Mouse (Mus musculus) ovary, postnatal 10 days (tissue): ENCODE data around the gene Fam222b.
"Not testable (repeated sequence)": the region's sequence is repeated elsewhere in the genome, so short reads cannot be mapped to it uniquely, and the experiment has no call there.

ENCODE experiments used
- DNase-seq: peaks from one replicate; pipeline ENCODE4 v3.0.0; 2022; ENCODE audit warnings: low spot score

Gene Fam222b

DNA sequence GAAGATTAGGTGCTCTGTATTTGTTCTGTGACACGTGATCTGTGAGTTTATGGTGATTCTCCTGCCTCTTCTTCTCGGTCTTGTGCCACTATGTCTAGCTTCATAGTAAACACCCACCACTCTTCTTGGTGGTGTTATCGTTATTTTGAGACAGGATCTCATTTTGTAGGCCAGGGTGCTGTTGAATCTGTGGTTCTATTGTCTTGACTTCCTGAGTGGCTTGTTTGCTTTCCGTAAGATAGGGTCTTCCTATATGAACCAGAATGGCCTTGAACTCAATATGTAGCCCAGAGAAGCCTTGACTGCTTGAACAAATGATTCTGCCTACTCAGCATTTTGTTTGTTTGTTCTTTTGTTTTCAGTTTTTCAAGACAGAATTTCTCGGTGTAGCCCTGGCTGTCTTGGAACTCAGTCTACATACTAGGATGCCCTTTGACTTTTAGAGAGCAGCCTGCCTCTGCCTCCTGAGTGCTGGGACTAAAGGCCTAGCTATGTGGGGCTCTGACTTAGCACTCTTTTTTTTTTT, 6.6 kb upstream of the Fam222b start:
- DNase-seq: no peak

- no peak for DNase-seq
These were observed 340 bp upstream of the Fam222b start for GRCm38 (mm10) chr11:78094137-78094503.

- DNase-seq: no peak
These were observed 670 bp downstream of the Fam222b start for GRCm38 (mm10) chr11:78095144-78095516.

DNA sequence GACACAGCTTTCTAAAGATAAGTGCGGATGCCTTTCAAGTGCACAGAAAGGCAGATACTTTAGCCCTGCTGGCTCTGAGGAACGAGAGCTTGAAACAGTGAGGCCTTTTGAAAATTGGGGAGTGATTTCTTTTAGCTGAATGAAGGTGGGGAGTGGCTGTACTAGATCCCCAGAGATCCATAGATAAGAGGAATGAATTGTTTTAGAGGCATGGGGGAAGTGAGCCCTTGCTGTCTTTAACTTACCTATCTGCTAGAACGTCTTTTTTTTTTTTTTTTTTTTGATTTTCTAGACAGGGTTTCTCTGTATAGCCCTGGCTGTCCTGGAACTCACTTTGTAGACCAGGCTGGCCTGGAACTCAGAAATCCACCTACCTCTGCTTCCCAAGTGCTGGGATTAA, 2.6 kb downstream of the Fam222b start:
- DNase-seq: no peak

GRCm38 (mm10) chr11:78100746-78101145, 6.3 kb downstream of the Fam222b start:
- no peak for DNase-seq

DNA sequence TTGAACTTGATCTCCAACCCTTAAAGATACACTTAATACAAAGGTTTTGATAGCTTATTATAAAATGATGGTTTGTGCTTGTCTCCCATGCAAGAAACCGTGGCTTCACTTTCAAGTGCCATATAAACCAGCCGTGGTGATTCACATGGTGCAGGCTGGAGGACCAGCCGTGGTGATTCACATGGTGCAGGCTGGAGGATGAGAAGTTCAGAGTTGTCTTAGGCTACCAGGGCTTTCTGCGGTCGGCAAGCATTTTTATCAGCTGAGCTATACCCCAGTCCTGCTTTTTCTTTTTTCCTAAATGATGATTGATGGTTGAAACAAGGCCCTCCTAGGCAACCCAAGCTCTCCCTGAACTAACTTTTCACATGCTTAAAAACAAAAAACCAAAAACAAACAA, 7.7 kb downstream of the Fam222b start:
- DNase-seq: no peak

DNA sequence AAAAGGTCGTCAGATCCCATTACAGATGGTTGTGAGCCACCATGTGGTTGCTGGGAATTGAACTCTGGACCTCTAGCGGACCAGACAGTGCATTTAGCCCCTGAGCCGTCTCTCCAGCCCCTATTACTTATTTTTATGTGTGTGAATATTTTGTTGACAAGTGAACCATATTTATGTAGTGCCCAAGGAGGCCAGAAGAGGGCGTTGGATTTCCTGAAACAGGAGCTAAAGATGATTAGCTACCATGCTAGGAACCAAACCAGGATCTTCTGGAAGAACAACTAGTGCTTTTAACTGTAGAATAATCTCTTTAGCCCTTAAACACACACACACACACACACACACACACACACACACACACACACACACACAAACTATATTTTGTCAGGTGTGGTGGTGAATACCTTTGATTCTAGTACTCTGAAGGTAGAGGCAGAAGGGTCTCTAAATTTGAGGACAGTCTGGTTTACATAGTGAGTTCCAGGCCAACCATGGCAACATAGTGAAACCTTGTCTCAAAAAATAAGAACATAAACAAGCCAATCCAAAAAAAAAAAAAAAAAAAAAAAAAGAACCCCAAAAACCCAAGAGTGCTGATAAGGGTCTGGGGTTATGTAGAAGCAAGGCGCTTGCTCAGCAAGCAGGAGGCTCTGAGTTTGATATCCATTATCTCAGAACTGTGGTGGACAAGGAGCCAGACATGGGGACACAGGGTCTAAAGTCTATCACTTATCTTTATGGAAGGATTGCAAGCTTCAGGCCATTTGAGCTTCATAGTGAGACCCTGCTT, 8.7 kb downstream of the Fam222b start:
- DNase-seq: no peak

GRCm38 (mm10) chr11:78104501-78104900, 10.0 kb downstream of the Fam222b start:
- no peak for DNase-seq

- DNase-seq: no peak
These were observed 19.2 kb downstream of the Fam222b start for GRCm38 (mm10) chr11:78113616-78114015.

DNA sequence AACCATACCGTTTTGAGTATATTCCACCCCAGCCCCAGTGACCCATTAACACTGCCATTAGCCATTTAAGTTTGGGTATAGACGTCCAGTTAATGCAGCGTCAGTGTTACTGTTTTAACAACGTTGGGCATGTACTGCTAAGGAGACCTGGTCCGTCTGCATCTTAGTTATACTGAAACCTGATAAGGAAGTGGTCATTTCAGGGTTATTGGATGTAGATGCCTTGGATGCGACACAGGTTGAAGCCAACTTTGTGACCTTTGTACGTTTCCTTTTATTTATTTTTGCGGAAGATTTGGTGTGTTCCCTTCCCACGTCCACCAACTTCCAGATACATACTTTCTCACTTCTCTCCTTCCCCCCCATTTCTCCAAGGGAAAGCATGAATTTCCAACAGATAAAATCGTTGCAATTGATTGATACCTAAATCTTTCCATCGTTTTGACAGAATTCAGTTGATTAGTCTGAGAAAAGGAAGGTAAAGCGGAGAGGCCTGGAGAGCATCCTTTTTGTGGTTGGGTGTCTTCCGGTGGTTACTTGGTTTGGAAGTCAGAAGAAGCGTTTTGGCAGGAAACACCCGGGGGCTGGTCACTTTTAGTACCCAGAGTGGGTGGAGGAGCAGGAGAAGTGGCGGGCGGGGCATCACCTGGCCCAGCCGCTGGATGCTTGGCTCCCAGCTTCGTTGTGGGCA, 20.4 kb downstream of the Fam222b start:
- no peak for DNase-seq

DNA sequence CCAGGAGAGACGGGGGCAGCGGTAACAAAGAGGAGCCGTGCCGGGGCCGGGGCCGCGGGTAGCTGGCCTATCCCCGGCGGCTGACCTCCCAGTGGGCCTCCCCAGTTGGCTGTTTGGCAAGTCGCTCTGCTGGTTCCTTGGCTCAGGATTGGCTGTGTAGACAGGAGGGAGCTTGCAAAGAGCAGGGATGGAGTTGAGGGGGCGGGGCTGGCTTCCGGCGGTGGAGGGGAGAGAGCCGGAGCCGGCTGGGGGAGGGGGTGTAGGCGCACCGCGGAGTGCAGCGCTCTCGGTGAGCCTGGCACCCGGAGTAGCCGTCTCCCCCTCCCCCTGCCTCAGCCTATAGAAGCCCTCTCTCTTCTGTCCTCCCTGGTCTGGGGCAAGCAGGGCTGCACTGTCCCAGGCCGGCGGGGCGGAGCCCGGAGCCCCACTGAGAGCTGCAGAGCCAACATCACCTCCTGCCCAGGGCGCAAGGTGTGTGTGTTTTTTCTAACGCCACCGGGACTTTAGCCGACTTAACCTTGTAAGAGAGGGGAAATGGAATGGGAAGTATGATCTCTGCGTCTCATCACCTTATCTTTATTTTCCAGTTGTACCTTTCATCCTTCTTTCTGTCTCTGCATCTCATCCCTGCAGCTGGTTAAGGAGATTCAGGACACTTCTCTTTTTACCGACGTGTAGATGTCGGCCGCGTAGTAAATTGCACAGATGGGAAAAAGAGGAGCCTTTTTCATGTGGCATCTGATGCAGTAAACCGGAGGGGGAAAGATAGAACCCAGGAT, 21.1 kb downstream of the Fam222b start:
- peak; percentile 79 for DNase-seq

DNA sequence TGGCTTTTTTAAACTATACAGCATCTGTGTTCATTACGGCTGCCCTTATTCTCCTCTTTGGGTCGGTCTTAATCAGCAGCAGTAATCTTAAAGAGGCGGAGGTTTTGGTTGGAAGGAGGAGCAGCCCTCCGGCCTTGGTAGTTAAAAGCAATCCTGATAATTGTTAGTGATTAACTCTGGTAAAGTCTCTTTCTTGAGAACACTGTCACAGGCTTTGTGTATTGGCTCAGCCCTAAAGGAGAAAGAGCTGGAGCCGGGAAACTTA, 21.6 kb downstream of the Fam222b start:
- no peak for DNase-seq

- no peak for DNase-seq
These were observed 24.0 kb downstream of the Fam222b start for GRCm38 (mm10) chr11:78118467-78118866.

DNA sequence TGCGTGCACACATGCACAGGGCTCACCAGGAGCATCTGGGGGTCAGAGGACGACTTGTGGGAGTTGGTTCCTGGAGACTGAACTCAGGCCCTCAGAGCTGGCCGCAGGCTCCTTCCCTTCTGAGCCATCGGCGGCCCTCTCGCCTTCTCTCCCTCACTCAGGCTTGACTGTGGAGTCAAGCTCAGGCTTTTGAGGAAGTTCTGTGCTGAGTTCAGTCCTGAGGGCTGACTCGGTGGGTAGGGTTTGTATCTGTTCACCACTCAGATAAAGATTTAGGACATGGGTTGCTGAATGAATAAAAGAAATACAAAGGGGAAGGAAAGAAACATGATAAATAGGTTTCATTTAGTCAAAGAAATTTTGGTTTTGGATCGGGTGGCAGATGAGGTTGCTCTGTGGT, 25.4 kb downstream of the Fam222b start:
- no peak for DNase-seq

- no peak for DNase-seq
These were observed 26.7 kb downstream of the Fam222b start for GRCm38 (mm10) chr11:78121176-78121575.

- DNase-seq: no peak
These were observed 28.4 kb downstream of the Fam222b start for GRCm38 (mm10) chr11:78122815-78123214.

DNA sequence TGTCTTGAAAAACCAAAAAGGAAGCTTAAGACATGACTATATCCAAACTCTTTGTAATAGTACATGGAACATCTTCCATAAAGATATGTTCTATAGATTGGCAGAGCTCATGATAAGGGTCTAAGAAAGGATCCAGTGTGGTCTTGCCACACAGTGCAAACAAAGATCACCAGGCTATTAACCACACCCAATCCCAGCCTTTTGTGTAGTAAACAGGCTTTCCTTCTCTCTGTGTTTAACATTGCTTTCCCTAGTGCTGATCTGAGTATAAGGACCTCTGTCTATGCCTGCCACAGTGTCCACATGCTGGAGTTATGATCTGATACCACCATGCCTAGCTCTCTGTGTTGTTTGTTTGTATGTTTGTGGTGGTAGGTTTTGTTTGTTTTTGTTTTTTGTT, 29.3 kb downstream of the Fam222b start:
- no peak for DNase-seq

GRCm38 (mm10) chr11:78125691-78126090, 31.2 kb downstream of the Fam222b start:
- no peak for DNase-seq

GRCm38 (mm10) chr11:78126739-78127138, 32.3 kb downstream of the Fam222b start:
- no peak for DNase-seq

GRCm38 (mm10) chr11:78129458-78129857, 35.0 kb downstream of the Fam222b start:
- DNase-seq: no peak

GRCm38 (mm10) chr11:78133915-78134314, 39.5 kb downstream of the Fam222b start:
- no peak for DNase-seq

DNA sequence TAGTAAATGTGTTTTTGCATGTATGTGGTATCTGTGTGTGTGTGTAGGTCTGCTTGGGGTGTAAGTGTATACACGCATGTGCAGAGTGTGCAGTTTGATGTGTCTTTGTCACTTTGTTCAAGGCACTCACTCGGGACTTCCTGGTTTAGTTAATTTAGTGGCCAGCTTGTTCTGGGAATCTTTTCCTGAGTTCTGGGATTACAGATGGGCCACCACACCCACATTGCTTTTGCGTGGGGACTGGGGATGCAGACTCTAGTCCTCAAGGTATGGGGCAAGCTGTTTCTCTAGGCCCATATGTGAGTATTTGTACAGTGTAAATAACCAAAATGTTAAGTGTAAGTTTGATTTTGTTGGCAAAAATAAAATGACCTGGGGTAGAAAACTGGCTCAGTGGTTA, 39.9 kb downstream of the Fam222b start:
- DNase-seq: no peak

DNA sequence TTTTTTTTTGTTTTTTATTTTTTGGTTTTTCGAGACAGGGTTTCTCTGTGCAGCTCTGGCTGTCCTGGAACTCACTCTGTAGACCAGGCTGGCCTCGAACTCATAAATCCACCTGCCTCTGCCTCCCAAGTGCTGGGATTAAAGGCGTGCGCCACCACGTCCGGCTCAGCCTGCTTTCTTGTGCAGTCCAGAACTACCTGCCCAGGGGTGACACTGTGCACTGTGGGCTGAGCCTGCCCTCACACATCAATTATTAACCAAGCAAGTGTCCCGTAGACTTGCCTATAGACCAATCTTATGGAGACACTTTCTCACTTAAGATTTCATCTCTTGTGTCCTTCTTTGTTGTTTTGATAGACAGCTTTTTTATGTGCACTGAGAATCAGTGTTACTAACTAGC, 40.9 kb downstream of the Fam222b start:
- DNase-seq: not testable (repeated sequence)
